Mouse (Mus musculus): ENCODE results near the gene Exosc6. TPM values are rescaled to one million over a fixed set of nuclear protein-coding genes. Genes with fewer than 3 reads are reported as not detected.

Exosc6 gene
- polyA plus RNA-seq, 2 experiments = 7.2 to 8.1 TPM

GRCm38 (mm10) chr8:111030045-111030444, 26.1 kb upstream of the Exosc6 start:
- H3K27ac ChIP-seq = no peak overlapping the region
- no peak for ATAC-seq (ENCODE audit: insufficient read depth)
- no peaks in the 10 kb centered on the region for H3K9me3 ChIP-seq (ENCODE audit: control insufficient read depth, low read length)
- H3K36me3 ChIP-seq (replicated peaks; ENCODE audit: control insufficient read depth, insufficient read depth, low read depth) = no peaks in the 10 kb centered on the region; the same call in 1 of the 2 replicates
- TF ChIP-seq CTCF (IDR thresholded peaks at IDR 0.05; ENCODE audit: low read depth) (no peak), EP300 (IDR thresholded peaks at IDR 0.05; ENCODE audit: low read depth) (no peak)
- H3K4me1 ChIP-seq (replicated peaks; ENCODE audit: control insufficient read depth in 2 of 2, insufficient read depth in 2 of 2, low read length in 1 of 2) = peaks cover 14 to 18% of the 10 kb centered on the region in 2 experiments
- DNase-seq (ENCODE audit: low read depth in 3 of 3, low spot score in 3 of 3) = no peak
- WGBS (ENCODE audit: insufficient replicate concordance) = 58% methylated on average over 6 of the region's 6 CpGs
- H3K27me3 ChIP-seq (ENCODE audit: control insufficient read depth, insufficient read depth, low read length) = no peaks in the 10 kb centered on the region
- peak overlapping the region; percentile 31; the same call in 1 of the 2 replicates for H3K9ac ChIP-seq (replicated peaks)
- H3K4me2 ChIP-seq (ENCODE audit: low read depth) = peak overlapping the region; percentile 59
- peak overlapping the region; percentile 25 to 41; a peak in 3 of 4 replicates for H3K4me3 ChIP-seq (ENCODE audit: insufficient read depth in 1 of 2, low read depth in 2 of 2, low read length in 2 of 2)

GRCm38 (mm10) chr8:111031572-111031971, 24.6 kb upstream of the Exosc6 start, which contains the start of gene Ddx19b:
TSS of gene Ddx19b (minus strand) at chr8:111031751.
- Histone ChIP-seq H3K27ac (no peak within 1 kb of the TSS), H3K4me1 (replicated peaks; ENCODE audit: control insufficient read depth in 2 of 2, insufficient read depth in 2 of 2, low read length in 1 of 2) (peaks cover 21 to 22% of the 10 kb centered on the region in 2 experiments), H3K9ac (replicated peaks) (no peak within 1 kb of the TSS), H3K9me3 (ENCODE audit: control insufficient read depth, low read length) (no peaks in the 10 kb centered on the region), H3K4me3 (ENCODE audit: insufficient read depth in 1 of 2, low read depth in 2 of 2, low read length in 2 of 2) (no peak within 1 kb of the TSS), H3K4me2 (ENCODE audit: low read depth) (no peak within 1 kb of the TSS), H3K27me3 (ENCODE audit: control insufficient read depth, insufficient read depth, low read length) (no peaks in the 10 kb centered on the region), H3K36me3 (replicated peaks; ENCODE audit: control insufficient read depth, insufficient read depth, low read depth) (peaks cover 9% of the 10 kb centered on the region)
- TF ChIP-seq EP300 (IDR thresholded peaks at IDR 0.05; ENCODE audit: low read depth) (no peak), CTCF (IDR thresholded peaks at IDR 0.05; ENCODE audit: low read depth) (no peak)
- DNase-seq (ENCODE audit: low read depth in 3 of 3, low spot score in 3 of 3) = no peak
- 91% methylated on average over 19 of the region's 19 CpGs for WGBS (ENCODE audit: insufficient replicate concordance)
- no peak for ATAC-seq (ENCODE audit: insufficient read depth)

GRCm38 (mm10) chr8:111032916-111033315, 23.2 kb upstream of the Exosc6 start, which contains the start of gene Aars:
TSS of gene Aars (plus strand) at chr8:111033144.
- TF ChIP-seq EP300 (IDR thresholded peaks at IDR 0.05; ENCODE audit: low read depth) (no peak), CTCF (IDR thresholded peaks at IDR 0.05; ENCODE audit: low read depth) (no peak)
- Histone ChIP-seq H3K36me3 (replicated peaks; ENCODE audit: control insufficient read depth, insufficient read depth, low read depth) (peaks cover 21% of the 10 kb centered on the region), H3K9me3 (ENCODE audit: control insufficient read depth, low read length) (no peaks in the 10 kb centered on the region), H3K27me3 (ENCODE audit: control insufficient read depth, insufficient read depth, low read length) (no peaks in the 10 kb centered on the region), H3K9ac (replicated peaks) (peak within 1 kb of the TSS; percentile 97), H3K4me3 (ENCODE audit: insufficient read depth in 1 of 2, low read depth in 2 of 2, low read length in 2 of 2) (peak within 1 kb of the TSS; percentile 86 to 96), H3K4me2 (ENCODE audit: low read depth) (peak within 1 kb of the TSS; percentile 81), H3K27ac (peak within 1 kb of the TSS; percentile 84), H3K4me1 (replicated peaks; ENCODE audit: control insufficient read depth in 2 of 2, insufficient read depth in 2 of 2, low read length in 1 of 2) (peaks cover 18 to 22% of the 10 kb centered on the region in 2 experiments)
- WGBS (ENCODE audit: insufficient replicate concordance) = 86% methylated on average over 7 of the region's 7 CpGs
- DNase-seq (ENCODE audit: low read depth in 3 of 3, low spot score in 3 of 3) = no peak
- ATAC-seq (ENCODE audit: insufficient read depth) = no peak

- peak; percentile 100 for DNase-seq (ENCODE audit: low read depth in 3 of 3, low spot score in 3 of 3)
- peaks cover 29% of the 10 kb centered on the region for H3K36me3 ChIP-seq (replicated peaks; ENCODE audit: control insufficient read depth, insufficient read depth, low read depth)
- peaks cover 18 to 20% of the 10 kb centered on the region in 2 experiments for H3K4me1 ChIP-seq (replicated peaks; ENCODE audit: control insufficient read depth in 2 of 2, insufficient read depth in 2 of 2, low read length in 1 of 2)
- WGBS (ENCODE audit: insufficient replicate concordance) = 6% methylated on average over 37 of the region's 37 CpGs
- TF ChIP-seq EP300 (IDR thresholded peaks at IDR 0.05; ENCODE audit: low read depth) = peak; percentile 59
- TF ChIP-seq CTCF (IDR thresholded peaks at IDR 0.05; ENCODE audit: low read depth) = no peak
- peak overlapping the region; percentile 81 for H3K4me2 ChIP-seq (ENCODE audit: low read depth)
- H3K4me3 ChIP-seq (ENCODE audit: insufficient read depth in 1 of 2, low read depth in 2 of 2, low read length in 2 of 2) = peak overlapping the region; percentile 86 to 96
- peak overlapping the region; percentile 84 for H3K27ac ChIP-seq
- H3K9ac ChIP-seq (replicated peaks) = peak overlapping the region; percentile 97
- H3K9me3 ChIP-seq (ENCODE audit: control insufficient read depth, low read length) = no peaks in the 10 kb centered on the region
- ATAC-seq (ENCODE audit: insufficient read depth) = peak; percentile 96
- no peaks in the 10 kb centered on the region for H3K27me3 ChIP-seq (ENCODE audit: control insufficient read depth, insufficient read depth, low read length)
These were observed 22.5 kb upstream of the Exosc6 start for GRCm38 (mm10) chr8:111033482-111034215.

- 15% methylated on average over 12 of the region's 12 CpGs for WGBS (ENCODE audit: insufficient replicate concordance)
- peak; percentile 34 for ATAC-seq (ENCODE audit: insufficient read depth)
- Histone ChIP-seq H3K4me1 (replicated peaks; ENCODE audit: control insufficient read depth in 2 of 2, insufficient read depth in 2 of 2, low read length in 1 of 2) (peaks cover 18 to 20% of the 10 kb centered on the region in 2 experiments), H3K9ac (replicated peaks) (peak overlapping the region; percentile 97), H3K4me2 (ENCODE audit: low read depth) (peak overlapping the region; percentile 81), H3K27ac (peak overlapping the region; percentile 84), H3K9me3 (ENCODE audit: control insufficient read depth, low read length) (no peaks in the 10 kb centered on the region), H3K36me3 (replicated peaks; ENCODE audit: control insufficient read depth, insufficient read depth, low read depth) (peaks cover 35% of the 10 kb centered on the region), H3K4me3 (ENCODE audit: insufficient read depth in 1 of 2, low read depth in 2 of 2, low read length in 2 of 2) (peak overlapping the region; percentile 86 to 96), H3K27me3 (ENCODE audit: control insufficient read depth, insufficient read depth, low read length) (no peaks in the 10 kb centered on the region)
- no peak for DNase-seq (ENCODE audit: low read depth in 3 of 3, low spot score in 3 of 3)
- TF ChIP-seq EP300 (IDR thresholded peaks at IDR 0.05; ENCODE audit: low read depth) = no peak
- no peak for TF ChIP-seq CTCF (IDR thresholded peaks at IDR 0.05; ENCODE audit: low read depth)
These were observed 21.9 kb upstream of the Exosc6 start for GRCm38 (mm10) chr8:111034276-111034675.
